Mouse (Mus musculus) retina, postnatal 1 day (tissue): ENCODE results near the gene Slc35f1.

Source experiments
- DNase-seq: peaks from one replicate; pipeline ENCODE4 v3.0.0-alpha.2; 2012

The Slc35f1 gene

GRCm38 (mm10) chr10:52934615-52935014 is 244.3 kb downstream of the Slc35f1 start:
- no peak for DNase-seq

- no peak for DNase-seq
Measured at GRCm38 (mm10) chr10:52940111-52940830, 249.9 kb downstream of the Slc35f1 start.

- peak; percentile 16 for DNase-seq
Measured at GRCm38 (mm10) chr10:52940831-52941216, 250.5 kb downstream of the Slc35f1 start.

- no peak for DNase-seq
Measured at GRCm38 (mm10) chr10:52952581-52952980, 262.2 kb downstream of the Slc35f1 start.

- no peak for DNase-seq
Measured at GRCm38 (mm10) chr10:52956728-52957127, 266.4 kb downstream of the Slc35f1 start.

- DNase-seq, result no peak
Measured at GRCm38 (mm10) chr10:52979251-52979650, 288.9 kb downstream of the Slc35f1 start.

GRCm38 (mm10) chr10:52982836-52983235 is 292.5 kb downstream of the Slc35f1 start:
- DNase-seq, result no peak

GRCm38 (mm10) chr10:52992246-52992645 is 301.9 kb downstream of the Slc35f1 start:
- DNase-seq, result no peak

GRCm38 (mm10) chr10:52996886-52997285 is 306.6 kb downstream of the Slc35f1 start:
- DNase-seq, result peak; percentile 87

- no peak for DNase-seq
Measured at GRCm38 (mm10) chr10:53001136-53001535, 310.8 kb downstream of the Slc35f1 start.

- DNase-seq, result peak; percentile 23
Measured at GRCm38 (mm10) chr10:53006229-53007190, 316.2 kb downstream of the Slc35f1 start.

GRCm38 (mm10) chr10:53013878-53014277 is 323.5 kb downstream of the Slc35f1 start:
- DNase-seq, result peak; percentile 54

GRCm38 (mm10) chr10:53028454-53028853 is 338.1 kb downstream of the Slc35f1 start:
- DNase-seq, result no peak

GRCm38 (mm10) chr10:53035202-53035601 is 344.9 kb downstream of the Slc35f1 start:
- no peak for DNase-seq

- no peak for DNase-seq
Measured at GRCm38 (mm10) chr10:53045931-53046330, 355.6 kb downstream of the Slc35f1 start.

- DNase-seq, result no peak
Measured at GRCm38 (mm10) chr10:53052521-53052920, 362.2 kb downstream of the Slc35f1 start.

GRCm38 (mm10) chr10:53060745-53061144 is 370.4 kb downstream of the Slc35f1 start:
- no peak for DNase-seq

- DNase-seq, result no peak
Measured at GRCm38 (mm10) chr10:53062741-53063140, 372.4 kb downstream of the Slc35f1 start.

GRCm38 (mm10) chr10:53087811-53088210 is 397.5 kb downstream of the Slc35f1 start:
- DNase-seq, result peak; percentile 18

GRCm38 (mm10) chr10:53091525-53091924 is 401.2 kb downstream of the Slc35f1 start:
- no peak for DNase-seq

GRCm38 (mm10) chr10:53096446-53096845 is 406.1 kb downstream of the Slc35f1 start:
- DNase-seq, result no peak

GRCm38 (mm10) chr10:53100881-53101280 is 410.5 kb downstream of the Slc35f1 start:
- no peak for DNase-seq

GRCm38 (mm10) chr10:53101412-53101811 is 411.1 kb downstream of the Slc35f1 start:
- DNase-seq, result no peak

- DNase-seq, result no peak
Measured at GRCm38 (mm10) chr10:53102423-53102822, 412.1 kb downstream of the Slc35f1 start.
